Mouse (Mus musculus) heart, postnatal 0 days (tissue): Measurements from ENCODE around the gene Otx2.

Experiments
- CTCF ChIP-seq: IDR thresholded peaks from 2 replicates; pipeline ENCODE4 v1.5.1; 2016; ENCODE audit warnings: antibody characterized with exemption, control low read depth, low read depth
- EP300 ChIP-seq: IDR thresholded peaks from 2 replicates; pipeline ENCODE4 v1.6.1; 2016; ENCODE audit warnings: antibody characterized with exemption, low read depth

DNA sequence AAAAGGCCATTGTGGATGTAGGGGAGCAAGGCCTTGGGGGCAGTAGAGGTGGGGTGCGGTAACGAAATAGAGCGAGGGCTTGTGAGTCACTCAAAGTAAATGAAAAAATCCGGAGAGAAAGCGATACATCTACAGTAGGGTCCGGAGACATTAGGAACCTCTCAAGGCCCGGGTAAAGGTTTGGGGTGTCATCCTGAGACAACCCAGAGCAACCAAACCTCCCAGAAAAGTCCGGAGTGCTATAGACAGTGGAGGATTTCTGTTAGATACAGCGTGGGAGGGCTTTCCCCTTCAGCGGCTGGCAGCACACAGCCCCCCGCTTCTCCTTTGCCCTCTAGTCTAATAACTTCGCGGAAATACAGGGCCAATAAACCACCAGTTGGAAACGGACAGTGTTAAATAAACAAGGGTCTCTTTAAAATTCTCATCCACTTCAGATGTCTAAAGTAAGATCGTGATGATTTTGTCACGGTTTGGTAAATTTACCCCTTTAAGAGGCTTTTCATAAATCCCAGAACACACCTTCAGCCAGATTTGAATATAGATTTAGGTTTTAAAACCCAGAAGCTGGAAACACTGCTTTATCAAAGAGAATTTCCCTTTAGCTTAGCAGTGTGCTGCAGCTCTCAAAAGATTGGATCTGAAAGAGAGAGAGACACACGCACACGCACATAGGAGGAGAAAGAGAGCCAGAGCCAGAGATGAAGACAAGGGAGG lies 3.9 kb downstream of the Otx2 start:
- TF ChIP-seq CTCF = no peak
- TF ChIP-seq EP300 = no peak
